Mouse (Mus musculus) forebrain, embryonic 14.5 days (tissue): ENCODE measurements around the gene Stard13. TPM values are rescaled to one million over a fixed set of nuclear protein-coding genes. Genes with fewer than 3 reads are reported as not detected.

ENCODE experiments used
- ATAC-seq: fragments of 200-750 bp; cut with Nextera tagmentation; 2 replicates; pipeline ENCODE4 v1.8.0; 2017; ENCODE audit warnings: mild to moderate bottlenecking, moderate library complexity
- DNase-seq: peaks from one replicate; pipeline ENCODE4 v3.0.0-alpha.2; 2015; ENCODE audit warnings: low spot score
- H3K27ac ChIP-seq: fragments of 300-500 bp; sonication (generic); 2 replicates; pipeline ENCODE4 v1.5.1; 2014; ENCODE audit warnings: low read depth, mild to moderate bottlenecking, control low read depth, low read length, moderate library complexity
- H3K27me3 ChIP-seq: fragments of 300-500 bp; sonication (generic); replicated peaks from 2 replicates; pipeline ENCODE4 v1.6.1; 2014; ENCODE audit warnings: low read length, control low read depth, mixed read lengths; ENCODE audit not compliant: control insufficient read depth, insufficient read depth
- H3K36me3 ChIP-seq: fragments of 300-500 bp; sonication (generic); 2 replicates; pipeline ENCODE4 v1.6.1; 2014; ENCODE audit warnings: low read length, control low read depth; ENCODE audit not compliant: control insufficient read depth, insufficient read depth
- H3K4me1 ChIP-seq: fragments of 300-500 bp; sonication (generic); 2 replicates; pipeline ENCODE4 v1.6.1; 2014; ENCODE audit warnings: antibody characterized with exemption, low read length, control low read depth; ENCODE audit not compliant: control insufficient read depth, insufficient read depth
- H3K4me2 ChIP-seq: fragments of 300-500 bp; sonication (generic); 2 replicates; pipeline ENCODE4 v1.6.1; 2014; ENCODE audit warnings: mild to moderate bottlenecking, control low read depth, low read length
- H3K4me3 ChIP-seq: fragments of 300-500 bp; sonication (generic); 2 replicates; pipeline ENCODE4 v1.5.1; 2014; ENCODE audit warnings: low read depth, low read length, control low read depth
- H3K9ac ChIP-seq: fragments of 300-500 bp; sonication (generic); 2 replicates; pipeline ENCODE4 v1.6.1; 2014; ENCODE audit warnings: mild to moderate bottlenecking, low read length, control low read depth, moderate library complexity
- H3K9me3 ChIP-seq: fragments of 300-500 bp; sonication (generic); replicated peaks from 2 replicates; pipeline ENCODE4 v1.6.1; 2016; ENCODE audit warnings: low read length, control low read depth, mixed read lengths; ENCODE audit not compliant: control insufficient read depth
- WGBS: fragments of 180-500 bp; shearing (Covaris S2); extraction: QIAGEN DNeasy Blood & Tissue Kit; methylation state at CpG from one replicate; pipeline ENCODE4 v1.1.7; 2014; 5-methylcytosine and 5-hydroxymethylcytosine counted together
- polyA plus RNA-seq: library from polyadenylated mRNA; unstranded; fragments of >200 nt; fragmentation: Nextera tagmentation; extraction: Ambion mirVana; gene quantifications from 2 replicates; pipeline ENCODE4 v1.2.1, GENCODE M21; 2014

The Stard13 gene
- polyA plus RNA-seq, 1 experiment from 2014 or later = 2.0 TPM

- no peak for ATAC-seq
- Histone ChIP-seq H3K4me3 (no peak overlapping the region), H3K9me3 (no peaks in the 10 kb centered on the region), H3K27me3 (no peaks in the 10 kb centered on the region), H3K9ac (no peak overlapping the region), H3K4me2 (no peak overlapping the region), H3K27ac (no peak overlapping the region), H3K4me1 (no peaks in the 10 kb centered on the region), H3K36me3 (no peaks in the 10 kb centered on the region)
- no peak for DNase-seq
- 84% methylated on average over 5 of the region's 5 CpGs for WGBS
Measured at GRCm38 (mm10) chr5:151059772-151060171, 173.9 kb downstream of the Stard13 start.

- Histone ChIP-seq H3K4me3 (no peak overlapping the region), H3K27ac (no peak overlapping the region), H3K36me3 (no peaks in the 10 kb centered on the region), H3K4me1 (no peaks in the 10 kb centered on the region), H3K9me3 (no peaks in the 10 kb centered on the region), H3K27me3 (no peaks in the 10 kb centered on the region), H3K9ac (no peak overlapping the region), H3K4me2 (no peak overlapping the region)
- no peak for ATAC-seq
- no peak for DNase-seq
- 94% methylated on average over 10 of the region's 10 CpGs for WGBS
Measured at GRCm38 (mm10) chr5:151059352-151059751, 174.3 kb downstream of the Stard13 start.

- ATAC-seq (no peak), DNase-seq (no peak)
- H3K9ac ChIP-seq = no peak overlapping the region
- WGBS = 94% methylated on average over 5 of the region's 5 CpGs
- H3K36me3 ChIP-seq = no peaks in the 10 kb centered on the region
- no peaks in the 10 kb centered on the region for H3K27me3 ChIP-seq
- H3K27ac ChIP-seq = no peak overlapping the region
- no peaks in the 10 kb centered on the region for H3K9me3 ChIP-seq
- H3K4me1 ChIP-seq = no peaks in the 10 kb centered on the region
- no peak overlapping the region for H3K4me3 ChIP-seq
- no peak overlapping the region for H3K4me2 ChIP-seq
Measured at GRCm38 (mm10) chr5:151057716-151058115, 175.9 kb downstream of the Stard13 start.

GRCm38 (mm10) chr5:151056920-151057294 is 176.7 kb downstream of the Stard13 start:
- no peak overlapping the region for H3K4me3 ChIP-seq
- no peak for ATAC-seq
- H3K36me3 ChIP-seq = no peaks in the 10 kb centered on the region
- 80% methylated on average over 6 of the region's 6 CpGs for WGBS
- peak; percentile 6 for DNase-seq
- H3K9ac ChIP-seq = no peak overlapping the region
- H3K4me1 ChIP-seq = no peaks in the 10 kb centered on the region
- no peaks in the 10 kb centered on the region for H3K27me3 ChIP-seq
- H3K4me2 ChIP-seq = no peak overlapping the region
- H3K27ac ChIP-seq = no peak overlapping the region
- no peaks in the 10 kb centered on the region for H3K9me3 ChIP-seq

- ATAC-seq = no peak
- Histone ChIP-seq H3K27ac (peak overlapping the region; percentile 48; the same call in 1 of the 2 replicates), H3K9me3 (no peaks in the 10 kb centered on the region), H3K4me3 (no peak overlapping the region), H3K4me2 (no peak overlapping the region), H3K27me3 (no peaks in the 10 kb centered on the region), H3K36me3 (no peaks in the 10 kb centered on the region), H3K9ac (no peak overlapping the region), H3K4me1 (no peaks in the 10 kb centered on the region)
- no peak for DNase-seq
- 79% methylated on average over 12 of the region's 12 CpGs for WGBS
Measured at GRCm38 (mm10) chr5:151056255-151056919, 177.2 kb downstream of the Stard13 start.

GRCm38 (mm10) chr5:151055426-151056090 is 178.1 kb downstream of the Stard13 start:
- H3K27me3 ChIP-seq = no peaks in the 10 kb centered on the region
- no peak overlapping the region for H3K4me2 ChIP-seq
- ATAC-seq = no peak
- no peak overlapping the region for H3K4me3 ChIP-seq
- DNase-seq = no peak
- WGBS = 92% methylated on average over 11 of the region's 11 CpGs
- H3K9ac ChIP-seq = no peak overlapping the region
- no peaks in the 10 kb centered on the region for H3K9me3 ChIP-seq
- H3K36me3 ChIP-seq = no peaks in the 10 kb centered on the region
- no peak overlapping the region for H3K27ac ChIP-seq
- no peaks in the 10 kb centered on the region for H3K4me1 ChIP-seq

GRCm38 (mm10) chr5:151054743-151055114 is 178.9 kb downstream of the Stard13 start:
- H3K27ac ChIP-seq = no peak overlapping the region
- no peaks in the 10 kb centered on the region for H3K9me3 ChIP-seq
- WGBS = 42% methylated on average over 4 of the region's 4 CpGs
- H3K27me3 ChIP-seq = no peaks in the 10 kb centered on the region
- no peak overlapping the region for H3K4me3 ChIP-seq
- H3K9ac ChIP-seq = no peak overlapping the region
- no peak overlapping the region for H3K4me2 ChIP-seq
- ATAC-seq (no peak), DNase-seq (no peak)
- H3K4me1 ChIP-seq = no peaks in the 10 kb centered on the region
- no peaks in the 10 kb centered on the region for H3K36me3 ChIP-seq

GRCm38 (mm10) chr5:151054100-151054742 is 179.4 kb downstream of the Stard13 start:
- Histone ChIP-seq H3K9me3 (no peaks in the 10 kb centered on the region), H3K9ac (no peak overlapping the region), H3K4me3 (no peak overlapping the region), H3K4me2 (no peak overlapping the region), H3K27ac (no peak overlapping the region), H3K4me1 (no peaks in the 10 kb centered on the region), H3K27me3 (no peaks in the 10 kb centered on the region), H3K36me3 (no peaks in the 10 kb centered on the region)
- ATAC-seq (peak; percentile 44; the same call in 1 of the 2 replicates), DNase-seq (peak; percentile 32)
- WGBS = 31% methylated on average over 7 of the region's 7 CpGs

GRCm38 (mm10) chr5:151053190-151053589 is 180.4 kb downstream of the Stard13 start:
- H3K9ac ChIP-seq = no peak overlapping the region
- DNase-seq (no peak), ATAC-seq (no peak)
- H3K36me3 ChIP-seq = no peaks in the 10 kb centered on the region
- H3K4me3 ChIP-seq = no peak overlapping the region
- WGBS = 94% methylated on average over 5 of the region's 5 CpGs
- H3K27ac ChIP-seq = no peak overlapping the region
- H3K9me3 ChIP-seq = no peaks in the 10 kb centered on the region
- H3K27me3 ChIP-seq = no peaks in the 10 kb centered on the region
- H3K4me1 ChIP-seq = no peaks in the 10 kb centered on the region
- H3K4me2 ChIP-seq = no peak overlapping the region
